Mouse (Mus musculus) frontal cortex, postnatal 36 days (tissue): ENCODE measurements at regions not wholly inside any gene's neighbourhood (a gene's known extent, or its start where the extent isn't known, plus 50 kb on each side); places are given as distances from the start of the nearest gene placed in this dataset.
"Not testable (repeated sequence)": the region's sequence is repeated elsewhere in the genome, so short reads cannot be mapped to it uniquely, and the experiment has no call there.

ENCODE experiments used
- DNase-seq, 2 experiments: peaks; one replicate each; pipeline ENCODE4 v3.0.0; 2022; ENCODE audit warnings: low spot score in 2 of 2

DNA sequence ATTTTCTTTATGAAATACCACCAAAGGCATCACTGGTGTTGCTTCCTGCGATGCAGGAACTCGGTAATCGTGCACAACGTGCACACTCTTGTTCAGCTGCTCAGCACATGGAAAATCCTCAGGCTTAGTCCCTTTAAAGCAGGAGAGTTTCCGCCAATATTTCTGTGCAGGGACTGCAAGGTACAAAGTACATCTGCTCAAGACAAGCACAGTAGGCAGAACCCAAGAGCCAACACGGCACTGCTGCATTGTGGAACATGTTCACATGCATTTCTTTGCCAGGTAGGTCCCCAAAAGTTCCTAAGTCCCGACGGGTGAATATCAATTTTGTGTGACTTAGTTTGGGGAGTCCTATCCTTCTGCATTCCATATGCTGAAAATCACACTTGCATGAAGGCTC is 808.0 kb upstream of the Pou3f3 start:
- no peak for DNase-seq

DNA sequence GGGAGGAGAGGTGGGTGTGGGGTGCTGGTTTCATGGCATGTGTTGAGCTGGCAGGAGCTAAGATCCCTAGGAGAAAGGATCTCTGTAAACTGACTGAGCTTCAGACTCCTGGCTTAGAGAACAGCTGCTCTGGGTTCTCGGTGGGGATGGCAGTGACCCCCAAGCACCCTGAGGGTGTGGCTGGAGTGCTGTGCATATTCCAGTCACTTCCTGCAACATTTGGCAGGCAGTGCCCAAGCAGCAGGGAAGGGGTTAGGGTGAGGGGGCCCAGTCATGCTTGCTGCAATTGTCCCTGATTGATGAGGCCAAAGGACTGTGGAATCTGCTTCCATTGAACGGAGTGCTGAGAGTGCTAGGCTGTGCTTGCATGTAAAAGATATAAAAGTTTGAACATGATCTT is 807.4 kb upstream of the Pou3f3 start:
- DNase-seq, result no peak

DNA sequence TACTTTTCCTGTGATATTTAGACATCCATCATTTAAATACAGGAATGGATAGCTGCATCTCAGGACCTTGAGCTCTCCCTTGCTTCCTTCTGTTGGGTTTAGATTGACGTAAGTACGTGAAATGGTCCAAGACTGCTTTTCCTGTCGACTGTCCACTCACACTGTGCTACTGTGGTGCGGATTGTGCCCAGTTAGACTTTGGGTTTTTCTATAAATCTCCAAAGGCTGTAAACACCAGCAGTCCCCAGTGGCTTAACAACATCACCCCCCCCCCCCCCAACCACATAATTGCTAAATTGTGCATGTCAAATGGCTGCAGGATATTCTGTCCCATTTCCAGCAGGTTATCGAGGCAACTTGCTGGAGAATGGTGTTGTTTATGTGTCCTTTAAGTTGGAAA is 806.6 kb upstream of the Pou3f3 start:
- no peak for DNase-seq

DNA sequence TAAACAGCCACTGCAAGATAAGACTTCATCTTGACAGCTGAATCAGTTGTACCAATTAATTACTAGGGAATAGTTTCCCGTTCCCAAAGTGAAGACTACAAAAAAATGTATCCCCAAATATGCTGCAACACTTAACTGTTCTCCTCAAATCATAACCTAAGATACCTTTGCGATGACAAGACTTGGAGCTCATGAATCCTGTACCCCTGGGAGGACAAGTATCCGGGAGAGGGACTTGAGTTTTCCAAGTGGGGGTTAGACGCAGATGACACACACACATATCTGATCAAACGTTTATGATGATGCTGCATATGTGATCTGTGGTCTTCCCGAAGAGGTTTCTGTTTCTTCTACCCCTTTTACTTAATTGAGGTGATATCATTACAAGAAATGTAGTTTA is 805.6 kb upstream of the Pou3f3 start:
- DNase-seq, result no peak

DNA sequence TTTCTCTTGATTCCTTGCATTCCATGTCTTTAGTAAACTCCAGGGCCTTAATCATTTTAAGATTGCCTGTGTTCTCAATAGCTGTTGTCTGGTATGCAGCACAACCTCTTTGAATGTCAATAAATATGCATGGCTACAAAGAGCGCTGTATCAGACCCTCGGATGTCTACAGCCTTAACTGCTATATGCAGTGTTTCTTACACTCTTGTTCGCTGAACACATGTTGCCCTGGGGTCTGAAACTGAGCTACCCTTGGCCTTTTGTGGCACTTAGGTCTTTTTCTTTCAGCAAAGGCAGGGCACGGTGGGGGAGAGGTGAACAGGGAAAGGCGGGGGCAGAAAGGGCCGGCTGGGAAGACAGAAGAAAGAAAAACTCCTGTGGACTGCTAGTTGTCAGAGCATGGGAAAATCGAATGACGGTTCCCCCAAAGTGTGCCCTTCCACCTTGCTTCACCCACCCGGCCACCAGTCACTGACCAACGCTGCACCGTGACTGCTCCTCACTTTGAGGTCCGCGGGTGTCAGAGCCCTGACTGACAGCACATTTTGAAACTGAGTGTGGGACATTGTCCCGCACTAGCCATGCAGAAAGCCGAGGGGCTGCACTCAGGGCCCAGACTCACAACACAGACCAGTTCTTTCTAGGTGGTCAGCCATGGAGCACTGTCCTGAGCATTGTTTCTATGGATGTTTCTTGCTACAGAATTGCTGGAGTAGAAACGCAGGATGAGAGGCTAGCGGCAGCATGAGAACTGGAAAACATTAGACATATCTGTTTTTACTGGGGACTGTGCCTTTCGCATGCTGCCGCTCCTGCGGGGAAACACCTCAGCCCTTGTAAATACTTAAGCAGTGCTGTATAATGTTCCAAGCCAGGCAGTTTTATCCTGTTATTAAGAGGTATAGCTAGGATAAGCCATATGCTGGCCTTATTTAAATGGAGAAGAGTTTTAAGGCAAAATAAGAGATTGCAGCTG is 804.6 kb upstream of the Pou3f3 start:
- peak in 1 of 2 experiments; percentile 32 for DNase-seq

DNA sequence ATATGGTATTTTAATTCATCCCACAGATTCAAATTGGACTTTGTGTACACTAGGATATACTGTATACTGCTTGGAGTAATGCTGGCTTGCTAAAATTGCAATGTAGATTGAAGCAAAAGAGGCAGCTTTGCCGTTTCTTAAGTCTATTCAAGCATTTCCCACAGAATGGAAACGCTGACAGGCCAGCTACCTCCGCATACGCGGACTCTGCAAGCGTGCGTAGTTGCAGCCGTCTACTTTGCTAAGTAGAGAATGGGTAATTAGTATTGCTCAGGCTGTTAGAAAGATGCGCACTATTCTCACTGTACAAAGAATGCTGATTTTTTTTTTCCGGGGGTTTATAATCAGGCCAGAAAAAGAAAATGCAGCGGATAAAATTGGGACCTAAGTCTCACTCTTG is 803.8 kb upstream of the Pou3f3 start:
- peak; percentile 39 to 56 for DNase-seq

DNA sequence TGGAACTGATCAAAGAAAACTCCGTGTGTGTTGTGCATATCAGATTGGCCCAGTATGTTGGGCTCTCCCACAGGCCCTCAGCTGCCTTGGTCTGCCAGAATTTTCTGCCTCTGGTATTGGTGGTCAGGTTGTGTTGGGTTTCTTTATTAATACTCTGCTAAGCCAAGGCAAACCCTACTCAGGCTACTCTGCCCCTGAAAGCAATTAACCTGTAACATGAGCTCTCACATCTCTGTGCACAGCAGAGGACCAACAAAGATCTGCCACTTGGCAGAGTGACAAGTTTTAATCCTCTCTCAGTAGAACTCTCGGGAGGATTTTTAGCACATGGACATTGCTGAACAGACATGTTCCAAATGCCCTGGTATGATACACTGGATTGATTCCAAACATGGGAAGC is 803.2 kb upstream of the Pou3f3 start:
- DNase-seq, result no peak

DNA sequence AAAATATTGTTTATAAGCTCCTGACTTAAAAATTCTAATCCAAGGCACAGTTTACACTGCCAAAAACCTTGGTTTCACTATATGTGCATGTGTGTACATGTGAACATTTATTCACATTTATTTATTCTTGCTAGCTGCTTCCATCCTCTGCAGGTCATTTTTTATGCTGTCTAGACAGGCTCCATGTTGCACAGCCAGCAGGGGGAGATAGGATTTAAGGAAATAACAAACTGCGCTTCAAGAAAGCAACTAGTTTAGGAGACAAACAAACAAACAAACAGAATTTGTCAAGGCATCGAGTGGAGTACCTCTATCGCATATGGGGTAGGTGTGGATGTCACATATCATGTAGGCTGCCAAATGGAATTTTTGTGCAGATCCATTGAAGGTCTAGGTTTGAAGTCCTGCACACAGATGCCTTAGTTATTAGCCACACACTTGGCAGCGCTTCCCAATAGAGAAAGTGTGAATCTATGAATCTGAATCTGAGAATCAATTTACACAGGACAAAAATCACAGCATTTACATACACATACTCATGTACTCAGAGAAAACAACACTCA is 797.7 kb upstream of the Pou3f3 start:
- peak; percentile 36 to 65 for DNase-seq

DNA sequence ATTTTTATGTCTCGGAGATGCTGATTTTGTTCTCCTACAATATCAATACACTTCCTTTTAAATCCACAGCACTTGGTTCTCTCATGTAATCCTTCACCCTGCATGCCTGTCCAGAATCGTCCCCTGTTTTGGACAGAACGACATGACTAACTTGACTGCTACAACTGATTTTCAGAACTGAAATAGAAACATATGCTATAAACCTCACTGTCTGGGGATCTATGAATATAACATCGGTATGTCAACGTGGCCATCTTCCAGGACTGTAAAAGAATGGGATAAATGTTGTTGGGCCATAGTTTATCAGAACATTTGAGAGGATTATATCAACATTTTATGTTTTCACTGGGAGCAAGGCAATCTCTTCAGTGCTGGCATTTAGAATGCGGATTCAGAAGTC is 795.2 kb upstream of the Pou3f3 start:
- DNase-seq, result no peak

DNA sequence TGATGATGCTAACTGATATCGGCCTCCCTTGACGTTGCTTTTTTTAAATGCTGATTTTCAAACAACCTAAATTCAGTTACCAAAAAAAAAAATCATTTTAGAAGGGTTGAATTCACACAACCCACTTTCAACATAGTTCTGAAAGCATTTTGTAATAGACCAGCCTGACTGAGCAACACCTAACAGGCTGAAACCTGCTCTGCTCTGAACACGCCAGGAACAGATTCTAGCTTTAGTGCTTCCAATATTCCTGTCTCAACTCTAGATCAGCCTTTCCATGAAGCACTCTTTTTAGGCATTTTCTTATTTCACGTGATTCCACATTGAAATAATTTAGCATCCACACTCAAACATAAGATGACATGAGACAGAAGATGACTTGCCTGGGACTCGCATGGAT is 789.6 kb upstream of the Pou3f3 start:
- DNase-seq, result no peak

DNA sequence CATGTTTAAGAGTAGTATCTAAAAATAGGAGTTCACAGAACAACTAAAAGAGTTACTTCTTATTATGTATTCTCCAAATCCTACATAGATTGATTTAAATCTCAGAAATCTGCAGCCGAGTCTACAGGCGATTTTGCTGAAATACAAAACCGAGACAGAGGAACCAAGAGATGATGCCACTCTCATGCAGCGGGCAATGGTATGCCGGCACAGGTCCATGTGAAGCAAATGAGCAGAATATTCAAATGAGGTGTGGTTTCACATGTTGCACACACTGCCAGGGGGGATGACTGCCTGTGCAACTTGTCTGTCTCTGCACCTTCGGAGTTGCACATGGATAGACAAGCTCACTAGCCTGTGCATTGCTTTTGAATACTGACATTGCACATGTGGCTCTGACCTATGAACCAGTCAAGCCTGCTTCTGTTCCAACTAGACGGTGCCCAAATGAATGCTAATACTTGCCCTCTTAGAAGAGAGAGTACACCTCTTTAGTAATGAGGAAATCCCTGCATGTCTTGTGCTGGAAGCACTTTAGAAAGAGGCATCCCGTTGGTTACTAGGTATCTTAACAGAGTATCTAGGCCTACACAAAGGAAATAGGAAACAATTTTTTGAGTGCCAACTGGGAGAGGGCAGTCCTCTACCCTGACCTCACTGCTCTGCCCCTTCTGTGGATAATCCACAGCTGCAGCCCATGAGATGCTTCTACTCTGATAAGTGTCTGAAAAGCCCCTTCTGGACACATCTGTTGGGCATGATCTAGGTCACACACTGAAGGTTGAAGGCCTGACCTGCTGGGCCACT is 787.4 kb upstream of the Pou3f3 start:
- DNase-seq, result no peak

DNA sequence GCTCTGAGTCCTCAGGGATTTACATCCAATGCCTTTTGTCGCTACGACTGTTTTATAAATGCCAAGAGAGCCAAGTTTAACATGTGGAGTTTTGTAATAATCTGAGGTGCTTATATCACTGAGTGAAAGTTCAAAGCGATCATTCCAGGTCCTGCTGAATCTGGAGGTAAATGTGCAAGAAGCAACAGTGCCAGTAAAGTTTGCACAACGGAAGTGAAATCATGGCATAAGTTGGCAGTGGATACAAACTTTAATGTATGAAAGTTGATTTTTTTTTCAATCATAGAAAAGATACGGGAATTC is 786.8 kb upstream of the Pou3f3 start:
- no peak for DNase-seq

DNA sequence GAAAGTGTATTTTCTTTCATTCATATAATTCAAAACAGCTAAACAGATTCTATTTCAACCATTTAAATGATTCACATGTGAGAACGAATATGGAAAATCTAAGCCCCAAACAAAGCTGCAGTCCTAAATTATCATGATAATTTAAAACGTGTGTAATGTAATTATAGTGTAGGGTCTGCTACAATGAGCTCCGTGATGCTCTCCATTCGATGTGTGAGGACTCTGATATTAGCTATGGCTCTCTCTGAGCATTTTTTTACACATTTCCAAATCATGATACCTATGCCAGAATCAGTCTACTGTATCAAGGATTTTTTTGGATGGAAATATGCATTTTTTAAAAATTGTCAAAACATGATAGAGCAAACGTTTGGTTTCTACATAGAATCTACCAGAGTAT is 785.8 kb upstream of the Pou3f3 start:
- DNase-seq, result no peak

DNA sequence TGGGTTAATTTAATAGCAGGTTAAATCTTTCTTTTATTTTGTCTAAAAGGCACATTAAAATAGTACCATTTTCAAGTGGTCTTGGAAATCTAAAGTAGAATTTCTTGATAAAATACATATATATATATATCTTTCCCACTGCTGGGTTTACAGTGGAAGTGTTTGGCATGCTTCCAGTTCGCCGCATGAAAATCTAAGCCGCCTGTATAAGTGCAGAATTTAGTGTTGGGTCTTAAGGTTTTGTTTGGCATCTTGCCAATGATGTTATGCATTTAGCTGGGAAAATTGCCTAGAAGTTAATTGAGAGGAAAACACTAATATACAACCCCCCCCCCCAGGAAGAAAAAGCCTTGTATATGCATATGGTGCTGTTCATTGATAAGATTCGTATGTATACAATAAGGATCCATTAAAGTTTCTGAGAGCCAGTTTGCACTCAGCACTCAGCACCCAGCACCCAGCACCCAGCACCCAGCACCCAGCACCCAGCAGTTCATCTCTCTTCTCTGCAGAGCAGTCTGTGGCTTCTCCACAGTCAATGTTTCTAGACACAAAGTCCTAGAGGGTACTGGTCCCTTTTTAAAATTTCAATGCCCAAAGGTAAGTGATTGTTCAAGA is 778.7 kb upstream of the Pou3f3 start:
- no peak for DNase-seq

DNA sequence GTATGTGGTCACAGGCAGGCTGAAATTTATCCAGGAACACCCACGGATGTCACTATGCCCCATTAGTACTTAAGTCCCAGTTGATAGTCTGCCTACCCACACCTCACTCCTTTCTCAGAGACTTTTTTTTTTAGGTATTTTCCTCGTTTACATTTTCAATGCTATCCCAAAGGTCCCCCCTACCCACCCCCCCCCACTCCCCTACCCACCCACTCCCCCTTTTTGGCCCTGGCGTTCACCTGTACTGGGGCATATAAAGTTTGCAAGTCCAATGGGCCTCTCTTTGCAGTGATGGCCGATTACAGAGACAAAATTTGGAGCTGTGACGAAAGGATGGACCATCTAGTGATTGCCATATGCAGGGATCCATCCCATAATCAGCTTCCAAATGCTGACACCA is 777.8 kb upstream of the Pou3f3 start:
- DNase-seq, result not testable (repeated sequence)

DNA sequence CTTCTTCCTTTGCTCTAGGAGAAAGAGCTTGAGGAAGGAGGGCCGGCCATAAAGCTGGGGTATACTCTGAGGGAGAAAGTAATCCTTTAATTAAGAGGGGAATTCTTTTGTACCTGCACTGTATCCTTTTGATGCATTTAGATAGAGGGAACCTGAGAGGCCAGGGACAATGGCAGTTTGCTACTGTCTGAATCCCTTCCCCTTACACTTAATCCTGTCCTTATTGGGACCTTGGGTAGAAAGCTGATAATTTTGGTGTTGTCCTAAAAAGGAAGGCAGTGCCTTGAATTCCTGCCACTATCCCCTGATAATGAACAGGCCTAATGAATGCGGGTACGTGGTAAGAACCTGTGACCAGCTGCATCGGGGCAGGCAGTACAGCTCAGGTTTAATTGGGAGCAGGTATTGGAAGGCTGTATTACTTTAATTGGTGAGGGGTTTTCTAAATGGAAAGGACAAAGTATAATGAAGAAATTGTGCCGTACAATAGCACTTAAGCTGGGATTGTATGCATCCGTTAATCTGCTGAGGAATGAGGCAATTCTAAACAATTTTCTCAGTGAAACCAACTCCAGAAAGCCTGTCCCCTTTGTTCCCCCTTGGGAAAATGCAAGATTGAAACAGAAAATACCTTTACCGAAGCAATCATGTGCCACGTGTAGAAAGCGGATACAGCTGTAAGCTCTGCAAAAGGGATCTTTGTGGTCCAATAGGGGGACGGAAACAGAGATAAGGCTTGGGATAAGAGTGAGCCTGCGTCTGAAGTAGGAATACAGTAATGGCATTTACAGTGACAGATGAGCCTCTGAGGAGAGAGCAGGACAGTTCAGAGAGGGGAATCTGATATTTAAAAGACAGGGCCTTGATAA is 776.9 kb upstream of the Pou3f3 start:
- DNase-seq, result no peak

DNA sequence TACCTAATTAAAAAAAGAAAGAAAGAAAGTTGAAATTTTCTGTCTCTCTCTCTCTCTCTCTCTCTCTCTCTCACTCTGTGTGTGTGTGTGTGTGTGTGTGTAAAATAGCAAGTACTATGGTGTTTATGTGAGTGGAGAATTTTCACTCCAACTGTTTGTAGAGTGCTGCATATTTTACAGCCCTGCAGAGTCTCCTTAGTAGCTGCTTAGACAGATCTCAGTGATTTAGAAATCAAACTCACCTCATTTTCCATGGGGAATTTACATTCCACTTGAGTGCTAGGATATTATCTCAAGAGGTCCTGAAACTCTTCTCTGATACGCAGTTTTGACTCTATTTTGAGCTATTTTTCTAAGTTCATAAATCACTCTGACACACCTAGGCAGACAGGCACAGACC is 761.8 kb upstream of the Pou3f3 start:
- DNase-seq, result no peak

DNA sequence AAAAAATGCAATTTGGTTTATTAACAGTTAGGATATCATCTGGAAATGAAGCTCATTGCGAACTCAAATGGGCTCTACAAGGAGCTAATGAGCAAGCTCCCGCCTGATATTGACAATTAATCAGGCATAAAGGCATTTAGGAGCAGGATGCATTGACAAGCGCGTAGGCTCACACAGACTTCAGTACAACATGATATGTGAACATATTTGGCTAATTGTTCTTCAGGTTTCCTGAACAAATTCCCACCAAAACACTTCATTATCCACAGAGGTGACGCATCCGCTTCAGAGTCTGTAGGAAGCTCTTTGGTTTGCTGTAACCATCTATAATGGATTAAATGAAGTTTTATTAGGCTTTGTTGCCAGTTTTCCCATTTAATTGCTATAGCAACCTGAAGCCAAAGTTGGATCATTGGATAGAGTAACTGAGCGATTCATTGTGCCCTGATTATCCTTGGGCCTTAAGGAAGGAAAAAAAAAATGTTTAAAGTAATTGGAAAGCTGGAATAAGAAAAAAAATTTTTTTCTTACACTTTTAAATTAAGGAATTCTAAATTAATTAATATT is 759.6 kb upstream of the Pou3f3 start:
- no peak for DNase-seq

DNA sequence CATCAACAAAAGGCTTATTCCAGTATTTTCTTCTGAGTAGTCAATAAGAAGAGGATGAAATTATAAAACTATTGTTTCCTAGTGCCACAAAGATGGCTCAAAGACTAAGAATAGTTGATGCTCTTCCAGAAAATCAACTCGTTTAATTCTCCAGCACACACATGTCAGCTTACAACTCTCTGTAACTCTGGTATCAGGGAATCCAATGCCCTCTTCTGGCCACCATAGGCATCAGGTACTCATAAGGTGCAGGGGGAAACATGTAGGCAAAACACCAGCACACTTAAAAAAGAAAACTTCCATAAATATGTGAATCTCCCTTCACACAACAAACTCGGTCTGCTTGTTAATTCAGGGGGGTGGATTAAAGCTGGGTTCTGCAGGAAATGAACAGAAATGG is 734.6 kb upstream of the Pou3f3 start:
- peak in 1 of 2 experiments; percentile 21 for DNase-seq

DNA sequence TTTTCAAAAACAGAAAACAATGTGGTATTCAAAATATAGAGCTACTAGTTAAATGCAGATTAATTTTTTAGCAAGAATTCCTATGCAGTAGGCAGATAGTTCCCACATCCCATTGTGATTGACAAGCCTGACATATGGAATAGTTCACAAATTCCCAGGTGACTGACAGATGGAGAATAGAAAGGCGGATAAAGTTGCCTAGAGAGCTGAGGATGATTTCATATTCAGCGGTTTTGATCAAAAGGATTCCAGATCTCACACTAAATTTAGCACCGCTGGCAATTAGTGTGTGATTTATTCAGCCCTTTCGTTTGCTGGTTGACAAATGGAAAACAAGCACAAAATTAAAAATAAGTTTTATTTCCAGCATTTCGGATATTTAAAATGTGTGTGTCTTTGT is 714.0 kb upstream of the Pou3f3 start:
- no peak for DNase-seq

DNA sequence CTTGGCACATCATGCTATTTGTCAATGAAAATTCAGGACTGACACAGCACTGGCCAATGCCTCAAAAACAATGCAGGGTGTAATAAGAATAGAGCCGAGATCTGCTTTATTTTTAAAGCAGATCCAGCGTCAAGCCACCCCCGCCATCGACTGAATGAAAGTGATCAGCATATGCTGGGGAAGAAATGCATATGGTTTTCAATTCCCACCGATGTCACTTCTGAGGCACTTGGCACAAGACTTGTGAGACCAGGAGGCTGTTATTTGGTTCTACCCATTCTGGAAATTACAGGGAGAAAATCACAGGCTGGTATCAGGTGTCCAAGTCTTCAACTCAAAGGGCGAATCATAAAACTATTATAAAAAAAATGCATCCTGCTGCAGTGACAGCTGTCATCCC is 689.3 kb upstream of the Pou3f3 start:
- peak in 1 of 2 experiments; percentile 59 for DNase-seq
